Mouse (Mus musculus): ENCODE measurements around the gene Ccdc185.

Ccdc185 gene

DNA sequence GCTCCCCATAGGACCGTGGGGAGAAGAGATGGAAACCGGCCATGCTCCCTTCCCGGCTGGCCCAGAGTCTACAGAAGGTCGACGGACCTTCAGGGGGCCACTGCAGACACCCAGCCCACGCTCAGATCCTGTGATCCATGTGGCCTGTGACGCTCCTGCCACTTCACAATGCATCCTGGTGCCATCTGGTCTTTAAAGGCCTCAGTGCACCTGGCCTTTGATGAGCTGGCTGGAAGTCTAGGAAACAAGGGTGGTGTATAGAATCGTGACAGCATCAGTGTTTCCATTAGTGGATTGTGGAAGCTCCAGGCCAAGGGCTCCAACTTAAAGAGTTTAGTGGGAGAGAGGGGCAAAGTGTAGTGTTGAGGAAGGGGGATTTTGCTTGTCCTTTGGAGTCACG, at the start of gene Ccdc185:
TSS of gene Ccdc185 (minus strand) at position 101 of the 400 bp plus-strand sequence.
- DNase-seq (ENCODE audit: low read depth, low spot score) = no peak

DNA sequence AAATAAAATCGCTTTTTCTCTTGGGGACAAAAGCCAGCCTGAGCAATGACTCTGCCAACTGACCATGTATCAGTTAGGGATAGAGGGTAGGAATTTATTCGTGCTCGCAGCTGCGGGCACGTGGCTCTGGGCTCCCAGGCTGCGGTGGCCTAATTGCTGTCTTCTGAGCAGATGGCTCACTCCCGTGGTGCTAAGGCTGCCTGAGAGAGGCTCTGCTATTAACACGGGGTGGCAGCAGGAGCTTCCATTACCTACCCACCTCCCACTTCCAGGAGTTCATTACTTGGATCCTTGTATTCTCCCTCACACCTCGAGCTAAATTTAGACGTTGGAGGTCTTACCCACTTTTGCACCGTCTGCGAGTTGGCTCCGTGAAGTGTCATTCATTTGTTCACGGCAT, 48.1 kb upstream of the Ccdc185 start:
- DNase-seq (ENCODE audit: low read depth, low spot score) = no peak

DNA sequence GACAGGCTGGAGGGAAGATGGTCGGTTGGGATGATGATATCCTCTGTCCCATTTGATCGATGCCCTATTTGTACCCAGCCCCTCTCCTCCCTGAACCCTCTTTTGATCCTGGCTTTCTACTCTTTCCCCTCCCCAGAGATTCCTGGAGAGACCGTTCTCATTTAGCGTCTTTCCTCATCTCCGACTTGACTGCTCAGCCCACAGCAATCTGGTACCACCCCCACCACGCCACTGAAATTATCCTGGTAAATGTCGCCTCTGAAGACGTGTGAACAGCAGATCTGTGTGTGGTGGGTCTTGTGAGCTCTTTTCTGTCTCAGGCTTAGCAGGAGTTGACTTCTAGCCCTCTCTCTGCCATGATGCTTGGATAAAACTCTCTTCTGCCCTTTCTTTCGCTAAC, 45.6 kb upstream of the Ccdc185 start:
- DNase-seq (ENCODE audit: low read depth, low spot score) = no peak

DNA sequence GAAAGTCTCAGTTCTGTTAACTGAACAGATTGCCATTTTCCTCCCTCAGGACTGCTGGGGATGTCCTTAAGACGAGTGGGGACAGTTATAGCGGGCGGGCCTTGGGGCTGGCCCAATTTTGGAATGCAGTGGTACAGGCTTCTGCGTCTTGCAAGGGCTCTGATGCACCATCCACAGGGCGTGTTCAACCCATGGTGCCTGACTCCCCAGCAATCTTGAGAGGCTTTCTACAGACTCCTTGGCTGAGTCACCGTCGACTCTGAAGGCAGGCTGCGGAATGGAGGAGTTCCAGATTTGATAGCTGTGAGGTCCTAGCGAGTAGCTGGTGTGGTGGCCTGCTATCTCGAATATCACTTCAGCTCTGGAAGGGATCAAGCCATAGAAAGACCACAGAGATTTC, 45.2 kb upstream of the Ccdc185 start:
- DNase-seq (ENCODE audit: low read depth, low spot score) = no peak

DNA sequence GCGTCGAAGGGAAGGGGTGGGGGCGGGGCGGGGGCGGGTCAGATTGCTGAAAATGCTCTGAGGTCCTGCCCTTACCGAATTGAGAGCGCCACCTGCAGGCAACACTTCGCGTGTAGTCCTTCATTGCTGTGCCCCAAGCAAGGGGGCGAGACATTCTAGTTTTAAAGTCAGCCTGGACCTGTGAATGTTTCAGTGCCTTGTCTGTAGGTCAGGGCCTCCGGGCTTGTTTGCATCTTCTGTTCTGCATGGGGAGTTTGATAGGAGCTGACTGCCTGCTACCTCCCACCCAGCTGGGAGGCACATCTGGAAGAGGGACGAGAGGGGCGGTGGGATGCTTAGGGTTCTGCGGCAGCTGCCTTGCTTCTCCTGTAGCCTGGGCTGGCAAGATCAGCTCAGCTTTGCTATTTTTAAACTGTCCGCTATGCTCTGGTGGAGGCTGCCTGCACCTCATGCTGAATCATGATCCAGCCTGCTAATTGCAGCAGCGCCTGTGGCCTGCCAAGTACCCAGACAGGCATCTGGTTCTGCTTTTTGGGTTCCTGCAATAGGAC, 43.6 kb upstream of the Ccdc185 start:
- no peak for DNase-seq (ENCODE audit: low read depth, low spot score)

DNA sequence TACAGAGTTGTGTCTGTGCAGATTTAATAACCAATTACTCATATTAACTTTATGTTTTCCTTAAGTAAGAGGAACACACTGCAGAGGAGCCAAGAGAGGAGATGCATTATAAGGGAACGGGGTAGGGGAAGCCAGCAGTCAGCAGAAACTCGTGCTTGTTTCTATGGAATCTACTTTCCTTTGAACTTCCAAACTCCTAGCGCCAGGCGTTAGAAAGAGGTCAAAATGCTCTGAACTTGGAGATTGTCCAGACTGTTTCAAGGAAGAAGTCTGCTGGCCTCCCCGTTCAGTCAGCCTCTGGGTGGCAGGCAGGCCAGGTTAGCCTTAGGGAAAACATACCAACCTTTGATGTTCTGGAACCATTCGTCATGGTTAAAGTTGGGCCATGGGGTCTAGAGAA, 39.9 kb upstream of the Ccdc185 start:
- DNase-seq (ENCODE audit: low read depth, low spot score) = no peak

DNA sequence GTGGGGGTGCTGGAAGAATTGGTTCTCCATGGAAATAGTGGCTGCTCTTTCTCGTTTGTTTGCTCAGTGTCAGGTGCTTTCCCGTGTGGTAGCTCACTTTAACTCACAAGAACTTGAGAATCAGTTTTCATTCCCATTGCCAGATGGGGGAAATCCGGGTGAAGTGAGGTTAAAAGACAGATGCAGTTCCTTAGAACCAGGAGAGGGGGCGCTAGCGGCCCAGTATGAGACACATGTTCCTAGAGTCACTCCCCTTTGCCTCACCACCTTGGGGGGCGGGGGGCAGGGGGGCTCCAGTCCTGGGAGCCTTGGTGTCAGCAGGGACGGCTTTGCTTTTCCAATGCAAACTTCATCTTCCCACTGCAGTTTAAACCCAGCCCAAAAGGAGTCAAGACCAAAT, 38.0 kb upstream of the Ccdc185 start:
- no peak for DNase-seq (ENCODE audit: low read depth, low spot score)

DNA sequence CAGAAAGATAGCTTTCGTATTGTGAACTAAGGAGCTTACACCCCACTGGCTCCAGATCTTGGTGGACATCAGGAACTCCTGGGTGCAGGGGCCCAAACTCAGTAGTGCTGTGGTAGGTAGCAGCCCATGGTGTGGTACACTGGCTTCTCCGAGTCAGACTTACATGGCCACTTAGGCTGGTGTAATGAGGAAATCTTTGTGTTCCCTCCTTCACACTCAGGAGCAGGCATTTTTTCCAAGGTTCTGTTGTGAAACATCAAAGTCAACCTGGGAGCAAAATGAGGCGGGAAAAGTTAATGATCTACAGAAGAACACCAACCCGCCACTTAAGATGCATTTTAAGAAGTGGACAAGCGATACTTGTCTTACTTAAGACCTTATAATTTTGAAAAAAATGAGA, 36.5 kb upstream of the Ccdc185 start:
- DNase-seq (ENCODE audit: low read depth, low spot score) = no peak

DNA sequence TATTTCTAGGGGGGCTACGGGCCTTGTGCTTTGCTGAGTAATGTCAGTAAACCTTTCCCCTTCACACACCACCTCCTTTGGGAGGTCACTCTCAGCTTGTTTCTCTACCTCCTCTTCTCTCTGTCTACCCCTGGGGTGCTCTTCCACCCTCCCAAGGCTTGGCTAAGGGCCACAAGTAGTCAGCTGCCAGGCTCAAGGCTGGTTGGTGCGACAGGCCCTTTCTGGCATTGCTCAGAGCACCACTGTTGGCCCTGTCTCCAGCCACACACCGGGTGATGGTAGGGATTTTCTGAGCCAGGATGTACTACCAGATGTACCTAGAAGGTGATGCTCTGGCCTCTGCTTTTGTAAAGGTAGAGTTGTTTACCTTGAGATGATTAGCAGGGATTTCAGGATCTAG, 35.8 kb upstream of the Ccdc185 start:
- DNase-seq (ENCODE audit: low read depth, low spot score) = no peak

DNA sequence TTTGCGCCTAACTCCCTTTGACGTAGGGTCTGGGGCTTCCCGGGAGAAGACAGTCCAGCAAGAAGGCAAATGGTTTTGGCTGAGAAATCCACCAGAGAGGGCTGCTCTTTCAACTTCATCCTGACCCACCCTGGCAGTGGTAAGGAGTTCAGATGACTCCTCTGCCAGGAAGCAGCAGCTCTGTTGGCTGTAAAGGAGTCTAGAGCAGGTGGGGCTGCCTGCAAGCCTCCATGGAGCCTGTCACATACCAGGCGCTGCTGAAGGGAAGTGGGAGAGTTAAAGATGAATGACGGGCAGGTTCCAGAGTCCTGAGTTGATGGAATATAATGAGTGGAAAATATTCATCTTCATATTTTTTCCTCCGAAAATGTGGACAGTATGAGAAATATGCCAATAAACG, 34.8 kb upstream of the Ccdc185 start:
- DNase-seq (ENCODE audit: low read depth, low spot score) = no peak

DNA sequence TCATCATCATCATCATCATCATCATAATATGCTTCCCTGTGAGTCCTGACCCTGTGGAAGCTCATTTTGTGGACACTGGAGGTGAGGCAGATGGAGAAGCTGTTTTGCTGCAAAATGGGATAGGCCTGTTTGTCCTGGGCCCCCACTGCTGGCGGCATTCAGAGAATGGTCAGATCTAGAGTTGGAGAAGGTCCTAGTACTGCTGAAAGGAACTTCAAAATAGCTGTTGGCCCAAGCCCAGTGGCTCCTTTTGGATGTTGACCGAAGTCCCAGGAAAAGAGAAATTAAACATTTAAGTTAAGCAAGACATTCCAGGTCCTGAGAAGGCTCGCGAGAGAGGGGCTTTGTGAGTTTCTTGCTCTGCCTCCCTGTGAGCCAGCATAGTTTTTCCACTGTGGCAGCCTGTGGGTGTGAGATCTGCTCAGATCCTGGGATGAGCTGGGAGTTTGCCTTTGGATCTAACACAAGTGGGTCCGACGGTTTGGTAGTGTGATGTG, 30.1 kb upstream of the Ccdc185 start:
- DNase-seq (ENCODE audit: low read depth, low spot score) = no peak

DNA sequence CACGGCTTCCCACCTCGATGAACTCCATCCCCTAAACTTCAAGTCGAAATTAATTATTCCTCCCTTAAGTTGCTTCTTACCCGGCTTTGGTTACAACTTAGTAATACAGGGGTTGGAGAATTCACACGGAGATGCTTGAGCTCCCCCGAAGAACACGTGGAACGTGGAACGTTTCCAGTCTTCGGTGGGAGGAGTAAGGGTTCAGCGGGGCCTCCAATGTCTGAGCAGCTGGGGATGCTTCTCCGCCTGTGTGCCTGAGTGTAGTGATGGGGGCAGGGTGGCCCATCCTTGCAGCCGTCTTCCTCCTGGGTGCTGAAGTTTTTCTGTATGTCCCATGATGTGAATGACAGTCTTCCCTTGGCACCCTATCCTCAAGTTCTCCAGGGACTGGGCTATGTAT, 29.2 kb upstream of the Ccdc185 start:
- no peak for DNase-seq (ENCODE audit: low read depth, low spot score)

DNA sequence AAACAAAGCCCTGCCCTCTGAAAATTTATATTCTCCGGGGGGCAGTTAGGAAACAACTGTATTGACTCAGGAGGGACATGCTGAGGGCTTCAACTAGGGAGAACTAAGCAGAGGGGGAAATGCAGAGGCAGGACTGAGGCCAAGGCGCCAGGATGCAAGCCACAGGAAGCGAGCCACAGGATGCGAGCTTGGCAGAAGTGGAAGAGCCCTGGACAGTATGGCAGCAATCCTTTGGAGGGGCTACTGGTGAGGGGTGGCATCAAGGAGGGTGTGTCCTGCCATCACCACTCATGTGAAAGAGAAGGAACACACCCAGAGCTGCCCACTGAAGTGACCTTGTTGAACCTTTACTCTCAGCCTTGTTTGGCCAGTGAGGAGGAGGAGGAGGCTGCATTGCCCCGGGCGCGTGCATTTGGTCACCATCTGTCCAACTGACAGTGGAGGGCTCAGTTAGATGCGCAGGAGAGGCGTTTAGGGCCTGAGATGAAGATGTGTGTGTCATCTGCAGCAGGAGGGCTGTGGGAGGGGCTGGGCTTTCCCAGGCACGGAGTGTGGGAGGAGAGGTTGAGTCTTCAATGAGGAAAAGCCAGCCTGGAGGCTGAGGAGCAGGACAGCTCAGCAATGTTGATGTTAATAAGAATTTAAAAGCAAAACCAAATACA, 27.9 kb upstream of the Ccdc185 start:
- no peak for DNase-seq (ENCODE audit: low read depth, low spot score)

DNA sequence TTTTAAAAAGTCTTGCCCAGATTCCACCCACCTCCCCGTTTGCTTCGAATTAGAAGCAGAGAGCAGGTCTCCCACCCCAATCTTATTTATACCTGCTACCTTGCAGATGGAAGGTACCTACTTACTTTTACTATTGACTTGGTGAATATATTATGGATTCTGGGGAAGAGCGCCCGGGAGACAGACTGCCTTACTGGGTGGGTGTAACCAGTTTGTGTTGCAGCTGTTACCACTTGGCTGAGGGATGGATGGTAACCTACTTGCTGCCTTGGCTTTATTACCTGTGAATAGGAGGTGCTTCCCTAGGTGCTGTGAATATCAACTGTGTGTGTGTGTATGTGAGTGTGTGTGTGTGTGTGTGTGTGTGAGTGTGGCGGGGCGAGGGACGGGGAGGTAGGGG, 26.6 kb upstream of the Ccdc185 start:
- no peak for DNase-seq (ENCODE audit: low read depth, low spot score)

DNA sequence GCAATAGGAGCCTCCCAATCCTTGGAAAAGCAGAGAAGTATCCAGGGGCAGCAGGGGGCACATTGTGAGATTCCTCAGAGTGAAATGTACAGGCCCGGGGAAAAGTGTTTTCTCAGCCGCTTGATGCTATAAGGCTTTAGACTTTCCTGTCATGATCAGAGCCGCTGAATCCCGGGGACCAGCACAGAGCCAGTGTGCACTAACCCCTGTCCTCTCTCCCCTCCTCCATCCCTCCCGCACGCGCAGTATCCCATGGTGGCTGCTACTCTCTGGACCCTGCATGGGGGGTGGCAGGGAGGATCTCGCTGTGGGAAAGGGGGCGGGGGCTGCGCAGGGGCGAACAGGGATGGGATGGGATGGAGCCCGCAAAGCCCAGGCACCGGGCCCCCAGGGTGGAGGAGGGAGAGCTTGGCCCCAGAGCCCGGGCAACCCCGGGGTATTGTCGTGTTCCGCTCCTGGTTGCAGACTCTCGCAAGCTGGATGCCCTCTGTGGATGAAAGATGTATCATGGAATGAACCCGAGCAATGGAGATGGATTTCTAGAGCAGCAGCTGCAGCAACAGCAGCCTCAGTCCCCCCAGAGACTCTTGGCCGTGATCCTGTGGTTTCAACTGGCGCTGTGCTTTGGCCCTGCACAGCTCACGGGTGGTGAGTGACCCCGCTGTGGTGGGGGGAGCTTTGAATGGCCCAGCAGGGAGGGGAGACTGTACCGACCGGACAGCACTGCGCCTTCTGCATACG, 15.7 kb upstream of the Ccdc185 start:
- no peak for DNase-seq (ENCODE audit: low read depth, low spot score)

DNA sequence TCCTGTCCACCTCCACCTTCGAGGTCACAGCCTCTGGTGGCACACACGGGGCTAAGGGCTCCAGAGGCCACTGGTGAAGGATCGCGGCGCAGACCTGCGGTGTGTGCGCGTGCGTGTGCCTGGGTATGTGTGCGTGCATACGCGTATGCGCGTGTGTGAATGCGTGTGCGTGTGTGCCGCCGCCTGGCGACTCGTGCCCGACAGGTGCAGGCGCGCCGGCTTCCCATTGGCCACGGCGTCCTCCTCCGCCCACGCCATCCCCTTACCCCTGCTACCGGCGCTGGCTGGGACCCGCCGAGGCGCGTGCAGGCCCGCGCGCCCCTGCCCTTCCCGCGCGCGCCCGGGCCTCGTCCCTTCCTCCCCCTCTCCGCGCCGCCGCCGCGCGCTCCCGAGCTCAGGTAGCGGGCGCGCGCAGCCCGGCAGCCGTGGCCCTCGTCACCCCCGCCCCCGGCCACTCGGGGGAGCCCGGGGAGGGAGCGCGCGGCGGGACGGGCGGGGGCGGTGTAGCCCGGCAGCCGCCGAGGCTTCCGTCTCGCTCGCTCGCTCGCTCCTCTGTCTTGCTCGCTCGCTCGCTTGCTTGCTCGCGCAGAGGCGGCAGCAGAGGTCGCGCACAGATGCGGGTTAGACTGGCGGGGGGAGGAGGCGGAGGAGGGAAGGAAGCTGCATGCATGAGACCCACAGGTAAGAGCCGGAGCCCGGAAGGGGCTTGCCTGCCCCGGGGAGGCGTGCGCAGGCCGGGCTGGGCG, 14.9 kb upstream of the Ccdc185 start, which contains the start of gene Susd4:
TSS of gene Susd4 (plus strand) at position 145 of the 746 bp plus-strand sequence.
- DNase-seq (ENCODE audit: low read depth, low spot score) = peak; percentile 62

DNA sequence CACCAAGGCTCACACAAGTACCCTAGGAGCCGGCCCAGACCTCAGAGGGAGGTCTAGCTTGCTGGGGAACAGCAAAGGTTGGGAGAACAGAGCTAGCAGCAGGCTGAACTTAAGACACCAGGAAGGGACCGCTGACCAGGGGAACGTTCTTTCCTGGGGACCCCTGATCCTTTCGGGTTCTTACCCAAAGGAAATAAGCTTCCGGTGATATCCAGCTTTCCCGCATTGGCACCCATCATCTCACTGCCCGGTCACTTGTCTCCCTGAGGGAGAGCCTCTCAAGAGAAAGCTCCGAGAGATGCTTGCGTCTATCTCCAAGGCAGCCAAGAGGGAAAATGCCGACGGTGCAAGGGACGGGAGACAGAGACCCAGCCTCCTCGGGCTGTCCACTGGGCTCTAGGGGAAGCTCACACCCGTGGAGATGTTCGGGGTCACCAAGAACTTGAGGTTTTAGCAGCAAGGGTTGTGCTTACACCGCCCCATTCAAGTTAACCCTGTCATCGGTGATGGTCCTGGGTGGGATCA, 14.3 kb upstream of the Ccdc185 start:
- no peak for DNase-seq (ENCODE audit: low read depth, low spot score)

DNA sequence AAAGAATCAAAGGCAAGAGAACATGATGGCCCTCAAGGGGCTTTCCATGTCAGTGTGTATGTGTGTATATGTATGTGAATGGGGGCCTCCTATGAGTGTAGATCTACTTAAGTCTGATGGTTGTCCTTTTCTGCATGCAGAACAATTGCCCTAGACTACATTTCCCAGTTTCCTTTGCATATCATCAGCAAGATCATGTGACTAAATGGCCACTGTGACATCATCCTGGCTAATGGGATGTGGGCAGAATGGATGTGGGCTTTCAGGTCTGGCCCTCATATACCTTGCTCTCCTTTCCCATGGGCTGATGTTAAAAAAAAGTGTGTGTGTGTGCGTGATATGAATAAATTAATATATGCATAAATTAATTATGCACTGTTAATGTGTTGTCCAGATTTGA, 9.8 kb upstream of the Ccdc185 start:
- no peak for DNase-seq (ENCODE audit: low read depth, low spot score)

DNA sequence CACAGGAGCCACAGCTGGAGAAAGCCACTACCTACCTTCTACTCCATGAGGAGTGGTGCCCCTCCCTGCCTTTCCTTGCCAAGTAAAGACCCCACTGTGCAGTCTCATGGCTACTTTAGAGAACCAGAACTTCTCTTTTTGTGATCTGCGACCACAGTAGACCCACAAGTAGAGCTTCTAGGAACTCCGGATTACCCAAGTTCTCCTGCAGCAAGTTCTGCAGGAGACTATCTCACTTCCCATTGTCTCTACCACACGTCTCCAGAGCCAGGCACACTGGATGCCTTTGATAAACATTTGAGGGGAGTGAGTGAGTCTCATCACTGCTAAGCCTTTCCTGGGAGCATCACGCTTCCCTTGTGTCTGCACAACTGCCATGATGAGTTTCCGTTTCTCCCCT, 5.9 kb upstream of the Ccdc185 start:
- DNase-seq (ENCODE audit: low read depth, low spot score) = no peak

DNA sequence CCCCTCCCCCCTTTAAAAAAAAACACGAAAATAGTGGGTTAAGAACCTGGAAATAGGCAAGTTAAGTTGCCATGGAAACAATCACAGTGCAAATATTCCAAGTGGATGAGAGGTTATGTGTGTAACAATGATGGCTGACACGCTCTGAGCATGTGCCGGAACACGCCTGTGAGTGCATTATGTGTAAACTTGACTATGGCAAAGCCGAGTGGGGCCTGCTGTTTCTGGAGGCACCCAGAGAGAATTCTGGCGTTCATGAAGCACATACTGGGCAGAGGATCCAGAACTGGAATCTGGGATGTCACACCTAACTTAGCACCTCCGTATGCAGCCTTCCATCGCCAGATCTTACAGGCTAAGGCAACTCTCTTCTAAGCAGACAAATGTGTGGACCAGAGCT, 4.7 kb upstream of the Ccdc185 start:
- DNase-seq (ENCODE audit: low read depth, low spot score) = no peak

DNA sequence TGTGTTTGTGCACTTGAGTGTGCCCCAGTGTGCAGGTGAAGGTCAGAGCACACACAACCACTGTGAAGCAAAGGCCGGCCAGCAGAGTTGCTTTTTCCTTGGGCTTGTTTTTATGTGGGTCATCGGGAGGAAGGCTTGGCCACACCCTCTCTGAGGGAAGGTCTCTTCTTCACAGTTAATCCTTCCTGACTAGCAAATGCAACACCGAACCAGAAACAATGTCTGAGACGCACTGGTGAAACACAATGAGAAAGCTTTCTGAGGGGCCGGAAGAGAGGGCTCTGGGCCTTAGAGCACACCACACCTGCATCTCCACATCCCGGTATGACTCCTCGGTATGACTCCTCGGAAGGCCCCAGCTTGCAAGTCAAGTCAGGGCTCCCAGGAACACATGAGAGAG, 2.3 kb upstream of the Ccdc185 start:
- no peak for DNase-seq (ENCODE audit: low read depth, low spot score)

DNA sequence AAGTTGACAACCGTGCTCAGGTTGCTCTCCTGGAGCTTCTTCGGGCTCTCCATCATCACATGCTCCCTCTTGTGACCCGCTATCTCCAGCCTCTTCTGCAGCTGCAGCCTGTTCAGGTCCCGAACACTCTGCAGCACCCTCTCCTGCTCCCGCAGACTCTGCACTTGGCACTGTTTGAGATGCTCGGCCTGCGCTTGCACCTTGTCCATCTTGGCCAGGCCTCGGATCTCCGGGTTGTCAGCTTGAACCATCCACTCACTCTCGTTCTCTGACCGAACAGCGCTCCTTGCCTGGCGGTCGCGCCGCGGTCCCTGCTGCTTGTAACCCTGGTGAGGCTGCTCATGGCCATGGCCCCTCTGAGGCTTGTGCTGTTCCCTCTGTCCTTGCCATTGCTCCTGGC, 1.1 kb downstream of the Ccdc185 start:
- DNase-seq (ENCODE audit: low read depth, low spot score) = no peak

All from brain, embryonic 18.5 days (tissue).